Mouse (Mus musculus): Measurements from ENCODE around the gene Sec63.
A peak's percentile ranks its signal among the peaks of the same experiment; 100 is the strongest.

Sec63 gene

GRCm38 (mm10) chr10:42830409-42830808, 69.1 kb downstream of the Sec63 start:
- no peak for DNase-seq

- no peak for DNase-seq
These were observed 71.4 kb downstream of the Sec63 start for GRCm38 (mm10) chr10:42832677-42833076.

- no peak for DNase-seq
These were observed 72.8 kb downstream of the Sec63 start for GRCm38 (mm10) chr10:42833871-42834727.

GRCm38 (mm10) chr10:42838106-42838505, 76.8 kb downstream of the Sec63 start:
- no peak for DNase-seq

GRCm38 (mm10) chr10:42838736-42839135, 77.4 kb downstream of the Sec63 start:
- DNase-seq = no peak

- no peak for DNase-seq
These were observed 78.7 kb downstream of the Sec63 start for GRCm38 (mm10) chr10:42840036-42840435.

- no peak for DNase-seq
These were observed 80.4 kb downstream of the Sec63 start for GRCm38 (mm10) chr10:42841531-42842195.

GRCm38 (mm10) chr10:42842358-42842757, 81.1 kb downstream of the Sec63 start:
- peak; percentile 71 for DNase-seq

- no peak for DNase-seq
These were observed 82.1 kb downstream of the Sec63 start for GRCm38 (mm10) chr10:42843416-42843815.

- no peak for DNase-seq
These were observed 84.2 kb downstream of the Sec63 start for GRCm38 (mm10) chr10:42845480-42845879.

GRCm38 (mm10) chr10:42848179-42849080, 87.1 kb downstream of the Sec63 start:
- DNase-seq = no peak

GRCm38 (mm10) chr10:42849081-42849400, 87.7 kb downstream of the Sec63 start:
- DNase-seq = no peak

GRCm38 (mm10) chr10:42854838-42855237, 93.5 kb downstream of the Sec63 start:
- no peak for DNase-seq

GRCm38 (mm10) chr10:42855250-42855649, 94.0 kb downstream of the Sec63 start:
- DNase-seq = no peak

GRCm38 (mm10) chr10:42856574-42856973, 95.3 kb downstream of the Sec63 start:
- no peak for DNase-seq

GRCm38 (mm10) chr10:42857021-42857420, 95.7 kb downstream of the Sec63 start:
- DNase-seq = no peak

GRCm38 (mm10) chr10:42859781-42860158, 98.5 kb downstream of the Sec63 start:
- DNase-seq = no peak

- peak; percentile 22 for DNase-seq
These were observed 99.0 kb downstream of the Sec63 start, which contains the start of gene Scml4 for GRCm38 (mm10) chr10:42860159-42860911. TSS of gene Scml4 (plus strand) at chr10:42860370.

- DNase-seq = no peak
These were observed 100.2 kb downstream of the Sec63 start for GRCm38 (mm10) chr10:42861446-42861845.

GRCm38 (mm10) chr10:42862102-42862740, 100.9 kb downstream of the Sec63 start:
- DNase-seq = no peak

- DNase-seq = no peak
These were observed 101.5 kb downstream of the Sec63 start for GRCm38 (mm10) chr10:42862806-42863205.

All from right cerebral cortex, postnatal 14 days (tissue).